Mouse (Mus musculus) v-Abl transformed pro-B cells (cell line): ENCODE measurements around the gene Patl2.

ENCODE experiments used
- in situ Hi-C, 2 experiments: fragments of 400-800 bp; cut with MboI; formaldehyde crosslinking; loops; one replicate each; pipeline ENCODE4 v1.15.1; 2025; ENCODE audit not compliant: unreplicated experiment in 2 of 2

The Patl2 gene

DNA sequence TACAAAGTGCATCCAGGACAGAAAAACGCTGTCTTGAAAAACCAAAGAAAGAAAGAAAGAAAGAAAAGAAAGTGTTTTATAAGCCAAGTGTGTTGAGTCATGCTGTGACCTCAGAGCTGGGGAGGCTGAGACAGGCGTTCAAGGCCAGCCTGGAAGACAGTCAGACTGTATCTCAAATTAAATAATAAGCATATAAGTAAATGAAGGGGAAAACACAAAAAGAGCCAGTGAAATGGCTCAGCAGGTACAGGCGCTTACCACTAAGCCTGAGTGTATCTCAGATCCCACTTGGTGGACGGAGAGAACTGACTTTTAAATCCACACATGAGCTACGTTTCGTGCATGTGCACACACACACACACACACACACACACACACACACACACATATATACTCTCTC is 36.7 kb downstream of the Patl2 start:
- in situ Hi-C loops = no loop called here

GRCm38 (mm10) chr2:122148242-122148917 is 37.6 kb downstream of the Patl2 start:
- in situ Hi-C loops = no loop called here

DNA sequence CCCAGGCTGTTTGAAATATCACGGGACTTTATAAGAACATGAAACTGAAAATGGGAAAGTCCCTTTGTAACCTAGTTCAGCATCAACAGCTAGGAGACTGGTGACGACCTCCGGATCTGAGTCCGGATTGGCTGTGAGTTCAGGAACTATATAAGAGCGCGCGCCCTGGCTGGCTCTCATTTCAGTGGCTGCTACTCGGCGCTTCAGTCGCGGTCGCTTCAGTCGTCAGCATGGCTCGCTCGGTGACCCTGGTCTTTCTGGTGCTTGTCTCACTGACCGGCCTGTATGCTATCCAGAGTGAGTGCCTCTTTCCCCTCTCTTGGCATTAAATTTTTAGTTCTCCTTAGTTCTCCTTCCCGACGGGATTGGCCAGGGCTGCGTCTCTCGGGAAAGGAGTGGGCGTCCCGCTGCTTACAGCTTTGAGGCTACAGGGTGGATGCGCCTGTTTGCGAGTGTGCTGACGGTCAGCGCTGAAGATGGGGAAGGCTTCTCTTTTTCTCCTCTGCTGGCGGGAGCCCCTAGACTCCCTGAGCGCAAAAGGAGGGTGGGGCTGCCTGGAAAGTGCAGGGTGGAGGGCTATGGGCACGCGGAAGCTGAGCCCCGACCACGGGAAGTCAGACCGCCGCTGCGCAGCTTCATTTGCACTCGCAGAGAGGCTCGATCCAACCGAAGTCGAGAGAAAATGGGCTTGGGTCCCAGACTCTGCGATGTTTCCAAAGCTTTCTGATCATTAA is 38.3 kb downstream of the Patl2 start, which contains the start of gene B2m:
Gene B2m (plus strand): TSS at position 179 of the 734 bp plus-strand sequence.
- in situ Hi-C loops = no loop called here

DNA sequence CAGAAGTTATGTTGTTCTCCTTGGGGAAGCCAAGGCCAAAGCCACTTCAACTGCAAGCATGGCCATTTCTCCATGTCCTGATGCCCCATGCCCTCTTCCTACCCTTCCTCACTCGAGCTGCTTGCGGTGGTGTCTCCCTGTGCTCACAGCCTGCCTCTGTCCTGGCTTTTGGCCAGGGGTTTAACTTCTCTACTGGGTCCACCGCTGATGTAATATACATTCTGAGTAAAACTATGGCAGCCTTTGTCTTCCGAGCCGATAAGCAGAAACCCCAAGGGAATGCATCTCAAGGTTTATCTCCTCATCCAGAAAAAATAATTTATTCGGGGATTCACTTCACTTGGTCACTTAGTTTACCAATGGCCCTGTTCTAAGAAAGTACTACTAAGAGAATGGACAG is 39.3 kb downstream of the Patl2 start:
- in situ Hi-C loops = no loop called here

DNA sequence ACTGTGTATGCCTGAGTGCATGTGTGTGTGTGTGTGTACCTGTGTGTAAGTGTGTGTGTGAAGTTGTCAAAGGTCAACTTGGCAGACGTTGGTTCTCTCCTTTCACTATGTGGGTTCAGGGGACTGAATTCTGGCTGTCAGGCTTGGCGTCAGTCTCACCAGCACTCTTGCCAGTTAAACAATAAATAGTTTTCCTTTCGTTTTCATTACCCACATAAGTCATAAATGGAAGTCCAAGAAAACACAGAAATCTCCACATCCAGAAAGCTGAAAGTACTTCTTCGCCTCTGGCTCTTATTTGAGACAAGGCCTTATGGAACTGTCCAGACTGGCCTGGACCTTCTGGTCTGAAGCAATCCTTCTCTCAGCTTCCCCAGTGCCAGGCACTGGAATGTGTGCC is 40.2 kb downstream of the Patl2 start:
- in situ Hi-C loops = no loop called here

GRCm38 (mm10) chr2:122143111-122143510 is 42.9 kb downstream of the Patl2 start:
- in situ Hi-C loops = no loop called here

GRCm38 (mm10) chr2:122141332-122141967 is 44.5 kb downstream of the Patl2 start:
- in situ Hi-C loops = no loop called here

DNA sequence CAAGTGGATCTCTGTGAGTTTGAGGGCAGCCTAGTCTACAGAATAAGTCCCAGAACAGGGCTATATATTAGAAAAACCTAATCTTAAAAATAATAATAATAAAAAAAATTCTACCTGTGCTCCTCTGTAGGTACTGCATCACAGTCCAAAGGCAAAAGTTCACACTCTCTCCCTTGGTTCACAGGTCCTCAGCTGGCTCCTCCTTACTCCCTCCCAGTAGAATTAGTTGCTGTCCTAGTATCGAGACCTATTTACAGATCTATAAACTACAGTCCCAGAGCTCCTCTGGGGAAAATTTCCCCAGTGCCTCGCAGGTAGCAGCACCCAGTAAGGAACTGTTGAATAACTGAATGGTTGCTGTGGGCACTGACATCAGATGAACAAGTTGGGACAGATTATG is 45.2 kb downstream of the Patl2 start:
- in situ Hi-C loops = no loop called here

DNA sequence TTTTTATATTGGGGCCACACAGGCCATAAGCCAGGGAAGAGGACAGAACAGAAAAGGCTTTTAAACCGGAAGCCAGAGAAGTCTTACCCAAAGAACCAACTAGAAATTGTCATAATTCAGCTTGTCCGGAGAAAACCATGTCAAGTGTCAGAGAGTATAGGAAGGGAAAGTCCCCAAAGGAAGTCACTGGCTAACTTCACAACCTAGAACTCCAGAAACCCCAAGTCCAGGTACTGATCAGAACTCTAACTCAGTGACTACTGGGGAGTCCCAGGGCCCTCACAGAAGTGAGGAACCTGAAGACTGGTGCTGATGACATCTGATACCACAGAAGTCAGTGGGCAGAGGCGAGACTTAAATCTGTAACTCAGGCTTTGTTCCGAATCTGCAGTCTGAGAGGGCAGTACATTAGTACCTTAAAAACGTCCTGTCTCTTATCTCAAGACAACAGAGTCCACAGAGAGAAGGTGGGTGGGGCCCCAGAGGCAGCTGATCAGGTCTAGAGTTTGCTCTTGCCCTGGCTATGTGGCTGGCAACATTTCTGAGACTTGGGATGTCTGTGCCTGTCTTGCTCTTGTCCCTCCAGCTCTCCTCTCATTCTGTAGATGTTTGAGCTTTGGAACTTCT is 48.0 kb downstream of the Patl2 start:
- in situ Hi-C loops = no loop called here

DNA sequence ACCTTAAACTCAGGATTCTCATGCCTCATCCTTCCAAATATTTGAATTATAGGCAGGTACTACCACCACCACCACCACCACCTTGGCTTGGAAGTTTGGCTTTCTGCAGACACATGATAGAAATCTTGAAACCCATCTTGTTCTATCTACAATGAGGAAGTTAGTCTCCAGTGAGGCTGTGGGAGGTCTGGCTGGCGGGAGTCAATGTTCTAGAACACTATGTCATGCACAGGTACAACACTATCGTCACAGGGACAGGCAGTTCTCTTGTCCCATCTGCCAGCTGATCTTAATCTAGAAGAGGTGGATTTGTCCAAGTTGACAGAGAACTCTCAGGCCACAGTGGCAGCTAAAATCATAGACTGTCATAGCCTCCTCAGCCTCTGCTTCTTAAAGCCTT is 53.4 kb downstream of the Patl2 start:
- in situ Hi-C loops = no loop called here

GRCm38 (mm10) chr2:122132078-122132477 is 53.9 kb downstream of the Patl2 start:
- in situ Hi-C loops = no loop called here

DNA sequence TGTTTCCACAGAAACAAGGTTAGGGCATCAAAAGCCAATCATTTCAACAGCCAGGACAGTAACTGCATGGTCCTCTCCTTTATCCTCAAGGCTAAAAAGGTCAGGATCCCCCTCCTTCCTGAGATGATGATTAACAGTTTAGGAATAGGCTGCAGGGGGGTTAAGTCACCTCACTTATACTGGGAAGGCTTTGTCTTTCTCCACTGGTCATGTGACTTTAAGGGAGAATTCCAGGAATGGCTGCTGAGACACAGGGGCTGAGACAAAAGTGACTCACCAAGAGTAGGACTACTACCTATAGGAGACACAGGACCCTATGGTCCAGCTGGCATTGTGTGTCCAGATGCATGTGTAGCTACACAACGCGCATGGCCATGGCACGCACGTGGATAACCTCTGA is 58.4 kb downstream of the Patl2 start:
- in situ Hi-C loops = no loop called here

DNA sequence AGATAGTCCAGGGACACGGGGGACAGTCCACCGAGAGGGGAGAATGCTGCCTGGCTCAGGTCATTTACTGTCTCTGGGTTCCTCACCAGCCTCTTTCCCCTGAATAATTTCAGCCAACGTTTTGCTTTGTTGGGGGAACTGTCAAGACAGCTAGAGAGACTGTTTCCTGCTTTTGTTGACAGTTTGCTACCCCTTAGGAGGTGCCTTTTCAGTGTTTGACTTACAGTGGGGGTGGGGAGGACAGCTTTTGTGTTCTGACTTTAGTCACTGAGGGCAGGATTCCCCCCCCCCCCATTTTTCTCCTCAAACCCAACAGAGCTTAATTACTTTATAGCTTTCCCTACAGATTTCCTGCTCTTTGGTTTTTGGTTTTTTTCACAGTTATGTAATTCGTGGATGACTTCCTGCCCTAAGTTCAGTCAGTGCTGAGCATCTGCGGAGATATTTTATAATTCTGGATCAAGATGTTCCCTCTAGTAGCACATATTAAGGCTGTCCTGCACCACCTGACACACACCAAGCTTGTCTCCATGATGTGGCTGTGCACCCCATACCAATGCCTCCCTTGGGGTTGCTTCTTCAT is 59.1 kb downstream of the Patl2 start:
- in situ Hi-C loops = no loop called here

- in situ Hi-C loops = no loop called here
Measured at GRCm38 (mm10) chr2:122125680-122126572, 60.1 kb downstream of the Patl2 start.

GRCm38 (mm10) chr2:122117961-122118958 is 67.7 kb downstream of the Patl2 start, which contains the start of gene Spg11:
Spg11 (minus strand) TSS chr2:122118386.
- in situ Hi-C loops = loop anchor here (5.0 kb wide), 1 partner anchor 34 kb away; no protein-coding TSS in a partner anchor

- in situ Hi-C loops = loop anchor here (5.0 kb wide), 1 partner anchor 35 kb away; no protein-coding TSS in a partner anchor
Measured at GRCm38 (mm10) chr2:122116888-122117287, 69.1 kb downstream of the Patl2 start.

DNA sequence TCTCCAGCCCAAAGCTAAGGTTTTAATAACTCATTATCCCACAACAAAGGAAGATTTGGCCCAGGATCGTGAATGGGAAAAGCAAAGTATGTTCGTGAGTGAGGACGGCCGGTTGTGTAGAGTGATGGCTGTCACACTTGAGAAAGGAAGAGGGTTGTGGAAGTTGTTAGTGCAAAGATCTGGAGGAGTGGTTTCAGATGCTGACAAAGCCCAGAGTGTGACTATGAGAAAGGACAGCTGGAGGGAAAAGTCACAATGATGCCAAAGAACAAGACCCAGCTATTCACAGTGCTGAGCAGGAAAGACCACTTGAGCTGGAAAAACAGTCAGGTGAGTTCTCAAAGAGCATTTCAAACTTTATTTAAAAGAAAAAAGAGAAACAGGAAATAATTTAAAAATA is 76.3 kb downstream of the Patl2 start:
- in situ Hi-C loops = no loop called here

GRCm38 (mm10) chr2:122108101-122108500 is 77.9 kb downstream of the Patl2 start:
- in situ Hi-C loops = no loop called here

GRCm38 (mm10) chr2:122102070-122102469 is 83.9 kb downstream of the Patl2 start:
- in situ Hi-C loops = no loop called here
